Mouse (Mus musculus) brain, embryonic 14.5 days (tissue): ENCODE data around the gene Efcab5. TPM values are rescaled to one million over a fixed set of nuclear protein-coding genes. Genes with fewer than 3 reads are reported as not detected.

ENCODE experiments used
- DNase-seq: peaks from one replicate; pipeline ENCODE4 v3.0.0-alpha.2; 2011; ENCODE audit warnings: low read depth
- CTCF ChIP-seq: fragments of 200-500 bp; IDR thresholded peaks from 2 replicates; pipeline ENCODE4 v1.5.1; 2012; ENCODE audit warnings: inconsistent platforms, mild to moderate bottlenecking, moderate library complexity, borderline replicate concordance; ENCODE audit not compliant: insufficient read depth, insufficient read length; ENCODE audit errors: extremely low read depth
- POLR2A ChIP-seq: fragments of 200-500 bp; IDR thresholded peaks from 2 replicates; pipeline ENCODE4 v1.6.1; 2012; ENCODE audit warnings: mild to moderate bottlenecking, inconsistent platforms, borderline replicate concordance; ENCODE audit not compliant: poor library complexity, insufficient read depth, insufficient read length, severe bottlenecking; ENCODE audit errors: extremely low read depth
- polyA plus RNA-seq: library from polyadenylated mRNA; depleted of rRNA; stranded (reverse); fragments of >200 nt; gene quantifications from 2 replicates; pipeline ENCODE4 v1.2.3, GENCODE M21; 2012; rRNA removed

The Efcab5 gene
- polyA plus RNA-seq, 1 experiment, result 1.9 TPM

- TF ChIP-seq CTCF (peak; percentile 35; the same call in 1 of the 2 replicates), POLR2A (no peak)
- peak; percentile 18 for DNase-seq
These were observed 118.0 kb downstream of the Efcab5 start for GRCm38 (mm10) chr11:77070721-77071120.

- TF ChIP-seq CTCF (no peak), POLR2A (no peak)
- no peak for DNase-seq
These were observed 119.9 kb downstream of the Efcab5 start for GRCm38 (mm10) chr11:77068825-77069224.

- no peak for TF ChIP-seq CTCF
These were observed 125.4 kb downstream of the Efcab5 start for GRCm38 (mm10) chr11:77063406-77063805.

GRCm38 (mm10) chr11:77061951-77062350 is 126.8 kb downstream of the Efcab5 start:
- peak; percentile 21 for DNase-seq
- TF ChIP-seq POLR2A, result no peak
- no peak for TF ChIP-seq CTCF

More at GRCm38 (mm10) chr11:77063406-77063805, 125.4 kb downstream of the Efcab5 start:
- DNase-seq, result no peak

GRCm38 (mm10) chr11:77042816-77043215 is 146.0 kb downstream of the Efcab5 start:
- DNase-seq, result no peak
- TF ChIP-seq CTCF (no peak), POLR2A (no peak)

- DNase-seq, result no peak
- TF ChIP-seq CTCF, result no peak
- TF ChIP-seq POLR2A, result no peak
These were observed 146.9 kb downstream of the Efcab5 start for GRCm38 (mm10) chr11:77041891-77042290.

Other genes with a start within 250 kb of the Efcab5 start
- 5.6 and 9.4 TPM in 2 replicates for gene Slc6a4, start 190.4 kb downstream of the Efcab5 start, polyA plus RNA-seq
- 4.7 and 9.4 TPM in 2 replicates for gene Nsrp1, start 110.5 kb downstream of the Efcab5 start, polyA plus RNA-seq
- gene Ssh2, start 27.3 kb upstream of the Efcab5 start, polyA plus RNA-seq, result 19.5 and 28.5 TPM in 2 replicates